Mouse (Mus musculus): Measurements from ENCODE around the gene Tmem106c. TPM values are rescaled to one million over a fixed set of nuclear protein-coding genes. Genes with fewer than 3 reads are reported as not detected.

Tmem106c gene
- 10 to 100 TPM; 19.1 to 22.3 TPM for total RNA-seq (2021)
- long read RNA-seq, experiment 1, transcript Tmem106c-201 (8 exons, 1,623 nt): minor isoform, 7 of 23 reads
- long read RNA-seq, experiment 1, transcript Tmem106c-202 (8 exons, 1,455 nt): major isoform, 9 of 23 reads
- long read RNA-seq, experiment 1, partial matches to known transcripts: 1 of 23 reads
- long read RNA-seq, experiment 1, other reads (novel, unspliced or antisense): 6 of 23 reads
- long read RNA-seq, experiment 2, transcript Tmem106c-202 (8 exons, 1,455 nt): major isoform, 14 of 36 reads
- long read RNA-seq, experiment 2, transcript Tmem106c-201 (8 exons, 1,623 nt): major isoform, 14 of 36 reads
- long read RNA-seq, experiment 2, partial matches to known transcripts: 3 of 36 reads
- long read RNA-seq, experiment 2, other reads (novel, unspliced or antisense): 5 of 36 reads

DNA sequence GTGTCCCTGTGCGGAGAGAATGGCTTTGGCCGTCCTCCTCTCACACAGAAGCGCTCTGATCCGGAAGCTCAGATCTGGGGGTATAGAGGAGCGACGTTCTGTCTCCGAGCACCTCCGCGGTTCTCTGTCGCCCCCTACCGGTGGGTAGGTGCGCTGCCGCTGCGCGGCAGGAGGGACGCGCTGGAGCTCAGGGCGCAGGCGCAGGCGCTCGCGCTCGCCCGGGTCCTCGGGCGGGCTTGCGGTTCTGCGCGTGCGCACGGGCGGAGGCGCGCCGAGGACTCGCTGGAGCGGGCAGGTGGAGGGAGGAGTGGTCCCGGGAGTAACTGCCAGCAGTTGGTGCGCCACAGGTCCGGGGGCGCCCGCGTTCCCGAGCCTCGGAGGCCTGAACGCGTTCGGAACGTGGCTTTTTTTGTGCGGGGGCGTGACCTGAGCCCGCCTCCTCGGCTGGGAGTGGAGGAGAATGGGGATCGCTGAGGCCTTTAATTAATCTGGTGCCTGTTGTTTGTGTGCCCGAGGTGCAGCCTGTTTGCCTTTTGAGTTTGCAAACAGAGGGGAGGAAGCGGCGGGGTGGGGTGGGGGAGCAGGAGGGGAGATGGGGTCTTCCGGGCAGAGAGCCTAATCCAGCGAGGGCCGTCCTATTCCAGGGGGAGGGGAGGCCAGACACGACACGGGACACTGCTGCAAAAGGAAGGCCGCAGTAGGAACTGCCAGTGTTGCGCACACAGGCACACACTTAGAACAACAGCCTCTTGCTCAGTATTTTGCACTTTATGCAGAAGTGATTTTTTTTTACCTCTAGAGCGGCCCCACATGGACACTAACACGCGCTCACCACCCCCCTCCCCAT is at the start of gene Tmem106c:
Tmem106c (plus strand) TSS at position 212 of the 847 bp plus-strand sequence.
- DNase-seq (ENCODE audit: low spot score in 2 of 2): peak; percentile 92 to 93

DNA sequence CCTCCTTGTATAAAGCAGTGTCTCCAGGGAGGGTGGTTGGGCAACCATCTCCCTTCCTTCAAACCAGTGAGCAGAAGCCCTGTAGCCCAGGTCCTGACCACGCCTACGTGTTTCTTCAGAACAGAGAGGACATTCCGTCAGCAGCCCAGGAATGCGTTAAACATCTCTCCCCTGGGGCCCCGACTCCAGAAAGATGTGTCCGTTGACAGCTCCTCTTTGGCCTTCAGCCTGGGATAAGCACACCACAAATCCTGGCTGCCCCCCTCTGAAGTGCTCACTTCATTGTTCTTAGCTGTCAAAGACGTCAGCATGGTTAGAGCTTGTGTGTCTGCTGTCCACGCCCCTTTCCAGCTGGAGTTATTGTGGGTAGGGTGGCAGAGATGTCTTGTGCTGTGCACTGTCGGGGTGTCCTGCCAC is 49.7 kb upstream of the Tmem106c start:
- no peak for DNase-seq (ENCODE audit: low spot score in 2 of 2)

DNA sequence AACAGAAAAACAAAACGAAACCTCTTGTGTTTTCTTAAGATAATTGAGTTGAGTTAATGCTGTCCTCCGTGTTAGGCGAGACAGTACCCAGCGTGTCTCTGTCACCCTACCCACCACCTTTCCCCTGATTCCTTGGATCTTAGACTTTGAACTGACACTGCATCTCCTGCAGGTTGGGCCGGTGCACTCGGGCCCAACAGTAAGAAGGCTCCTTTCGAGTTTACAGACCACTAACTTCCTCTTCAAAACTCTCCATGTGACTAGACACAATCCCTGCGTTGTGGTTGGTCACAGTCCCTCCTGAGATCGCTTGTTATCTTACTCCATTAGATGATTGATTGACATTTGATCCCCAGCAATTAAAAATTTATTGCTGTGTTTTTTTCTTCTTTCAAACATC is 46.0 kb upstream of the Tmem106c start:
- DNase-seq (ENCODE audit: low spot score in 2 of 2): no peak

DNA sequence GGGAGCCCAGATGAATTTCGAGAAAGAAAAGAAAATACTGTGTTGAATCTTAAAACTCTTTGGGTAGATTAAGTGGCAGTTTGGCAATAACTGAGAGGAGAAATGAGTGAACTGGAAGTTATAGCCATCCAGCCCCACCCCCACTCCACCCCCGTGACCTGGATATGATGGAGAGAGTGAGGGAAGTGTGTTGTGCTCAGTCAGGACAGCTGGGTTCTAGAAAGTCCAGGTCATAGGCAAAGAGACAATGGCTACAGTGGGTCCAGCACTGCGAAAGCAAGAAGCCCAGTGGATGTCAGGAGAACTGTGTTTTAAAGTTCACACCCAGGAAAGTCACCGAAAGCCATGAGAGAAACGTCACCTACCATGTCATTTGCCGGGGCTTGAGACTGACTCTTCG is 44.8 kb upstream of the Tmem106c start:
- DNase-seq (ENCODE audit: low spot score in 2 of 2): no peak

DNA sequence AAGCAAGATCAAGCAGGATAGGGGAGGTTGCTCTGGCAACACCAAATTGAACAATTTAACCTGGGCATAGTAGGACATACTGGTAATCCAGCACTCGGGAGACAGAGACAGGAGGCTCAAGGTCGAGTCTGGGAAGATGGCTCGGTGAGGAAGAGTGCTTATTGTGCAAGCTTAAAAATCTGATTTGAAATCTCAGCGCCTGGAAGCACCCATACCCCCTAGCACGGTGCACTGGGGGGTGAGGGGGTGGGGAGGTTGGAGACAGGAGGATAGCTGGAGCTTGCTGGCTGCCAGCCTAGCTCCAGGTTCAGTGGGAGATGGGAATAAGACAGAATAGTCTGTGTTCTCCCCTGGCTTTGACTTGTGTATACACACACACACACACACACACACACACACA is 43.7 kb upstream of the Tmem106c start:
- DNase-seq (ENCODE audit: low spot score in 2 of 2): no peak

DNA sequence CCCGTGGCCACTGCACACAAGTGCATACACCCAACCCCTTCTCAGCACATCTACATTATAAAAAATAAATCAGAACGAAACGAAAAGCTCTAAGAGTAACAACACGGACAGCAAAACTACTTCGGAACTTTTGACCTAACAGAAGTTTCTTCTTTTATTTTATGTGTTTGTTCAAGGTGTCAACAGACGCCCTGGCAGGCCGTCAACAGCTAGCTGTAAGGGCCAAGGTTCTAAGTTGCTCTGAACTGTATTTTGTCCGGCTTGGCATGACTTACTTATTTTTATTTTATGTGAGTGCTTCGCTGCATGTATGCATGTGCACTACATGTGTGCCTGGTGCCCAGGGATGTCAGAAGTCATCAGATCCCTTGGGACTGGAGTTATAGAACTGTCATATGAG is 42.2 kb upstream of the Tmem106c start:
- DNase-seq (ENCODE audit: low spot score in 2 of 2): no peak

DNA sequence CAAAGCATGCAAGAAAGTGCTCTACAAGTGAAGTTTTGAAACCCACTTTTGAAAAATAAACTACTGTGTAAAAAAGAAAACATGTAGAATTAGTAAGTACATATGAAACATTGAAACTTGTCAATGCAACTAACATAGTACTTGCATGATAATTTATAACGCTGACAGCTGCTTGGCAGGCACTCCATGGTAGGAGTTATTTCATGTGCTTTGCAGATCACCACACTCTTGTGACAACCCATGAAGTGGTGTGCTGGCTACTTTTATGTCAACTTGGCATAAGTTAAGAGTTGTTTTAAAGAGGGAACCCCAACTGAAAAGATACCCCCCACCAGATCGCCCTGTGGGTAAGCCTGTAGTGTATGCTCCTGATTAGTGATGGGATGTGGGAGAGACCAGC is 41.6 kb upstream of the Tmem106c start:
- no peak for DNase-seq (ENCODE audit: low spot score in 2 of 2)

DNA sequence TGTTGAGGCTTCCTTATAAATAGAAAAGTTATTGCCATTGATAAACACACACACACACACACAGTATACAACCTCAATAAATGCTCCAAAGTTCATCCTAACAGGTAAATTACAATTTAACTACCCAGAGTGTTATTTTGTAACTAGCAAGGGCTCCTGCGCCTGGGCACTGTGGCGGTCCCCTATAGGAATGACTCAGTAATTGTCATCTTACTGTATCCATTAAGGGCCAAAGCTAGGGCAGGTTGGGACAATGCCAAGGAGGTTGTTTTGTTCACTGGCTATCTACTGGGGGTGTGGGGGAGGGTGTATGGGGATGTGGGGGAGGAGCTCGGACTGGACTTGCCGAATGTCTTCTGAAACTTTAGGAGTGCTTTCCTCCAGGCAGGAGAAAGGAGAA is 37.0 kb upstream of the Tmem106c start:
- DNase-seq (ENCODE audit: low spot score in 2 of 2): no peak

DNA sequence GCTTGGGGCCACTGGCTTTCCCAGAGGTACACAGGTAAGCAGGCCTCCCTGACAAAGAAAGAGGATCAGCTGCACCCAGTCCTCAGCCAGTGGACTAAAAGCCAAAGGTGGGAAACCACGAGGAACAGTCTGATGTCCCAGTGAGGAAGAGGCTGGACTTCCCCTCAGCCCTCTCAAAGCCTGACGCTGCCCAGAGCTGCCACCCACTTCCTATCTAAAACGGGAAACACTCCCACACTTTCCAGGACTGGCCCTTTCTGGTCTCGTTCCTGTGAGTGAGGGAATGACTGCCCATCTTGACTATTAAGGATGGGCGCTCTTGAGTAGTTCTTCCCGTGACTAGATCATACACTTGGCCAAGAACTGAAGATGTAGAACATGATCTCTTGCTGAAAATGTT is 36.2 kb upstream of the Tmem106c start:
- no peak for DNase-seq (ENCODE audit: low spot score in 2 of 2)

DNA sequence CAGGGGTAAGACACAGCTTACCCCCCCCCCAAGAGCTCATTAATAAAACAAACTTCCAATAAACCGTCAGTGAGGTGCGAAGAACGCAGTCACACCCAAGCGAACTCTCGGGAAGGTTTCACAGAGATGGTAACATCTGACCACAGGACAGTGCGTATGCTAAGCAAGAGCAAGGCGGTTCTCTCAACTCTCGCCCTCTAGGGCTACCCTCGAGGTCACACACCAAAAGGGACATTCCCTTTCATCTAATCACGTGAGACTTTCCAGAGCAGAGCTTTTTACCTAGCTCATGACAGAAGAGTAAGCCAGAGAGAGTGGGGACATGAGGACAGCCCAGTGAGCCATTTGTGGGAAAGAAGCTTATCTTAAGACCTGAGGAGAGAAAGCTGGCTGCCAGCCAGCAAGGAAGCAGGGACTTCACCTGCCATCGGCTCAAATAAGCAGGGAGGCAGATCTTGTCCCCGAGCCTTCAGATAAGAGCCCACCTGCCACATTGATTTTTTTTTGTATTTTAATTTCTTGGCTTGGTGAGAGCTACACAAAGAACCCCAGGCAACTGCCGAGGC is 34.7 kb upstream of the Tmem106c start:
- DNase-seq (ENCODE audit: low spot score in 2 of 2): no peak

DNA sequence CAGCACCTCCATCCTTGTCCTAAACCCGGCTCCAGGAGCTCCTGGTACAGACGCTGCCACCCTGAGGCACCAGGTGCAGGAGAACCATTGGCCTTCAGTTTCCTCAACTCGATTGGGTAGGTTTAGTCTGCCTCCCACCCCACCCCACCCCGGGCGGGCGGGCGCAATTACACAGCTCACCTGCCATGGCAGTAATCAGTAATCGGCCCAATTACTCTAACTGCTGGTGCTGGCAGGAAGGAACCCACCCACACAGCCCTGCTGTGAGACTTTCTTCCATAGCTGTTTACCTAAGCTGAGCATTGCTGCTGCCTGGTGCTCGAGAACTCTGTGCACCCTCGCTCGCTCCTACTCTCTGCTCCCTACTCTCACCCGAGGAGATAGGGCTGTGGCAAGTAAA is 31.6 kb upstream of the Tmem106c start:
- no peak for DNase-seq (ENCODE audit: low spot score in 2 of 2)

DNA sequence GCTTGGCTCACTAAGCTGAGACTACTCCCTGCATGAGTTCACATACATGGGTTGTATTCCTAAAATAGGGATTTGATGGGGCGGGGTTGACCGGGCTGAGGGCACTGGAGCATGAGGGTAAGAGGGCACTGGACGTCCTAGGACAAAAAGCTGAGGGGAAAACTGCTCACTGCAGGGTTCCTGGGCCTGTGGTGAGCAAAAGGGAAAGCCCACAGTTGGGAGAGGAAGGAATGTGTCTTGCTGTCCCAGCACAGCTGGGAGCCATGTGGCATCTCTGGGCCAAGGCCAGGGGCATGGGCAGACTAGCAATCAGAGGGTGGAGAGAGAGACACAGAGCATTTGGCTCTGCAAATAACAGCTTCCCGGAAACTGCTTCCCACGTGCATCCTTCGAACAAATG is 25.4 kb upstream of the Tmem106c start:
- DNase-seq (ENCODE audit: low spot score in 2 of 2): no peak

DNA sequence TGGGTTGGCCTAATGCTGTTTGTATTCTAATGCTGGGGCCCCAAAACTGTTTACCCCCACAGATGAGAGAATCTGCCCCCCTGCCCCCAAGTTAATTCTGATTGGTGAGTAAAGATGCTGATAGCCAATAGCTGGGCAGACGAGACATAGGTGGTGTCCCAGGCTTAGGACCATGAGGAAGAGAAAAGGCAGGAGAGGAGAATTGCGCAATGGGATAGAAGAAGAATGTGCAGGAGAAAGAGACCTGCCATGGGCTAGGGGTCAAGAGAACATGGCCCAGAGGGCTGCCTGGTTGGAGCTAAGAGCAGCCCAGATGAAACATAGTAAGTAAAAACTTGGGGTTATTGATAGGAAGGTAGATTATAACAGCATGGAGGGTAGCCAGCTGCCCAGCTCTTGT is 23.9 kb upstream of the Tmem106c start:
- no peak for DNase-seq (ENCODE audit: low spot score in 2 of 2)

DNA sequence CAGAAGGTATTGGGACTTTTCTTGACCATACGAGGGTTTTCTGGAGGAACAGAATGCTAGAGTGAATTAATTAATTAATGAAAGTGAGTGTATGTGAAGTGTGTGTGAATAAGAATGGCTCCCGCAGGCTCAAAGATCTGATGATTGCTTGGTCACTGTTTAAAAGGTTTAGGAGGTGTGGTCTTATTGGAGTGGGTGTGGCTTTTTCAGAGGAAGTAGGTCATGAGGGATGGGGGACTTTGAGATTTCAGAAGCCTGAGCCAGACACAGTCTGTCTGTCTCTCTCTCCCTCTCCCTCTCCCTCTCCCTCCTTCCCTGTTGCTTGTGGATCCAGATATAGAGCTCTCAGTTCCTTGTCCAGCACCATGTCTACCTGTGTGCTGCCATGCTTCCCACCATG is 22.7 kb upstream of the Tmem106c start:
- no peak for DNase-seq (ENCODE audit: low spot score in 2 of 2)

DNA sequence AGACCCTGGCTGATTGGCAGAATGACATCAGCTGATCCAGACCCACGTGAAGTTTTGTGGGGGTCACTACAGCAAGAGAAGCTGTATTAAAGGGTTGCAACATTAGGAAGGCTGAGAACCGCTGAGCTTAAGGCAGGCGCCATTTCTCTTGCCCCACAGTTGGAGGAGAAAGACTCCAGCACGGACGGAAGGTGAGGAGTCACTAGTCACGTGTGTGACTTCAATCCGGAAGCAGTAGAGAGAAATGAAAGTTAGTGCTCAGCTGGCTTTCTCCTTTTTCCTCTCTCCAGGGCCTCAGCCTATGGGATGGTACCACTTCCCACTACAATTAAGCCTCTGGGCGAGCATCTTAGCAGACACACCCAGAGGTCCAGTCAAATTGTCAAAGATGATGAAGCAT is 21.5 kb upstream of the Tmem106c start:
- no peak for DNase-seq (ENCODE audit: low spot score in 2 of 2)

DNA sequence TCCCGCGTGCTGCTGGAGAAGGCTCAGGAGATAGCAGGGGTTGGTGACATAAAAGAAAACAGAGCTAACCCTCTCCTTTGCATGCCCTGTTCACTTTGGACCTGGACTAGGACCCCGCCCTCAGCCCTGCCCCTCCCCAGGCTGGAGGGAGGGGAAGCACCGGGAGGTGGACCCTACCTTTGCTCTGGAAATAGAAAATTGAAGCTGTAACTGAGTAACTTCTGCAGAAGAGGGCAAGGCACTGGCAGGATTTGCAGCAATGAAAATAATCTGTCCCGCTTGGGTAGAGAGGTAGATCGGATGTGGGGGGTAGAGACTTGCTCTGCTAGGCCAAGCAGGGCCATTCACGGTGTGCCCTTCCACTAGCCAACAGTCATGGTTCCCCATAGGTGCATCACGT is 20.6 kb upstream of the Tmem106c start:
- no peak for DNase-seq (ENCODE audit: low spot score in 2 of 2)

DNA sequence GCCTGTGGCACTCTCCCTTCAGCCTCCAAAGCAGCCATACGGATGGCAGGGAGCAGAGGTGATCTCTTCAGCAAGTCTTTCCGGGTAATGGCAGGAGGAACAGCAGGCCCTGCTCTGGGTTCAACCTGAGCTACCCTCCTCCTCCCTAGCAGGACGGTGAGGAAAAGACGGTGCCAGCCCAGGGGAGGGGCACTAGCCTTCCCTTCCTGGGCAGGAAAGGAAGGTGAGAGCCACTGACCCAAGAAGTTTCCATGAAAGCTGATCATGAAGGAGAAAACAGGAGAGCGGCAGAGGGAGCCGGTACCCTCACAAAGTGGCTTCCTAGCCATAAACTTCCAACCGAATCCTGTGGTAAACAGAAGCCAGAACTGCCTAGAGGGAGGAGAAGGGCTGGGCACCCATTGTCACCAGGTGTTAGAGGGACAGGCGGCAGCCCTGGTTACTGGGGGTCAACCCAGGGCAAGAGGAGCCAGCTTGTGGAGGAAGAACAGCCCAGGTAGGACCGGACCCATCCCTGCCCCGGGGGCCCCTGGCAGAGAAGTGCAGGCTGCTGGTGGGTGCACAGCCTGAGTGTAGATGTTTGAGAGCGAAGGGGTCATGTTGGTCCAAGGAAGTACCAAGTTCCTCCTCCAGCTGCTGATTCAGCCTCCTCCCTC is 19.0 kb upstream of the Tmem106c start:
- no peak for DNase-seq (ENCODE audit: low spot score in 2 of 2)

DNA sequence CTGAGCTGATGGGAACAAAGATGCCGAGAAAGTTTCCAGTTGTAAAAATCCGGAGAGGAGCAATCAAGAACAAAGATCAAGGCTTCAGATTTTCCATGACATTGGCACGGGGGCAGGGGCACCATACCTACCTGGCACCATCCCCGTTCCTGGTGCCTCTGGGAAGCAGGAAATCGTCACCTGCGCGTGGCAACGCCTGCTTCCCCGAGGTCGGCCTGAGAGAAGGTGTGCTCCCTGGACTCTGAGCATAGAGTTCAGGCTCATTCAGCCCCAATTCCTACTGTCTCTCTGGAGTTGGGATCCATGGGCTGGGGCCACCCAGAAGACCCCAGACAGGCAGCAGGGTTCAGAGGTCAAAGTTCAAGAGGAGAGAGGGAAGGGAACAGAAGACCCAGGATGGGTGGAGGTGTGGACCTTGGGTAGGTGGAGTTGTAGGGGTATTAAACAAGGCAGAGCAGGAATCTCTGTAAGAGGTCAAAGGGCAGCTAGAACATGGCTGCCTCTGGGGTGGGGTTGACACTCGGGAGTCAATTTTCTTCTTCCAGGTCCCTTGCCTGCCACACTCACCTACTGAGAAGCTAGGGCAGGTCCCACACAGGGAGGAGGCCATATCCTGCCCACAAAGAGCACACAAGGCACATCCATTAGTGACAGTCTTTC is 18.2 kb upstream of the Tmem106c start:
- no peak for DNase-seq (ENCODE audit: low spot score in 2 of 2)

DNA sequence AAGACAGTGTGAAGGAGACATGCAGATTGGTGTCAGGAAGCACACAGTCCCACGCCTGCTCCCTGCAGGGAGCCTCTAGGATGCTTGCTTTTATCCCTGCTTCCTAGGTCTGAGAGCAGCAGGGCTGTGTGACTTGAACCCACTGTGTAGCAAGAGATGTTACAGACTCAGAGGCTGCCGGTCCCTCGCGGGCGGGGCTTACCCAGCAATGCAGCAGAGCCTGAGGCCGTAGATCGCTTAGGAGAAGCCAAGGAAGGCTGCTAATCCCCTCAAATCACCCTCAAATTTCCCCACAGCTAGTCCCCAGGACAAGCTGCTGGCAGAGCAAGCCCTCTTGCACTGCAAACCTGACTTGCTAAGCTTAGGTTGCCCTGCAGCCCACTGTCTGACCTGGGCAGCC is 15.3 kb upstream of the Tmem106c start:
- DNase-seq (ENCODE audit: low spot score in 2 of 2): no peak

DNA sequence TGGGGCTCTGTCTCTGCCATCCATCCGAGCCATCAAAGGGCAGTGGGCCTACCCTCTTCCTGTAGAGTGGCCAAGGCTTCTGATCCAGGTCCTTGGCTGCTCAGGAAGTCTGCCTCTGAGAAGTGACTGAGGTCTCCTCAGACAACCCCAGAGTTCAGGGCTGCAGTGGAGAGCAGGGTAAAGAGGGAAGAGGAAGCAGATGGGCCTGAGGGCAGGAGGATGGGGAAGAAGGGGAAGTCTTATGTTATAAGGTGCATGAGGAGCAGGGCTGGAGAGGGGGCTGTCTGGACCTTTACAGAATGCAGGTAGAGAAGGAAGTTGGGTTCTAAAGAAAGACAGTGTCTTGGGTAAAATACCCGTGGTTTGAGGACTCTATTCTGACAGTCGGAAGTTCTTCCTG is 14.3 kb upstream of the Tmem106c start:
- DNase-seq (ENCODE audit: low spot score in 2 of 2): no peak

DNA sequence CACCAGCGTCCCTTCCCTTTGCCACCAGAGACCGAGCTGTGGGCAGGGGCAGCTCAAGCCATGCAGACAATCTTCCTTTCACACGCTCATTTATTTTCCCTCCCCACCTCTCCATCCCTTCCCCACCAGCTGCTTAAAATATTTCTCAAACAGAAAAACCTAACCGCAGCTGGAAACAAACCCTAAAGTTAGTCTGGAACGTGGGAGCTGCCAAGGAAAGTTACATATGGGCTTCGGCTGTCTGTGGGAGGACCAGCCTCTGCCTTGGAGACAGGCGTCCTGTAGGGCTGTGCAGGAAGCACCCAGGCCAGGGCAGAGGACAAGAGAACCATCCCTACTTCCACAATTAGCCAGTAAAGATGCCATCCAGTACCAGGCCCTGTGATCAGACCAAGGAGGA is 13.8 kb upstream of the Tmem106c start:
- DNase-seq (ENCODE audit: low spot score in 2 of 2): no peak
